Mouse (Mus musculus): Measurements from ENCODE around the gene Serpini1.

Serpini1 gene

GRCm38 (mm10) chr3:75557292-75557691 lies at the start of gene Serpini1:
Gene Serpini1, plus strand, starts transcription at chr3:75557547.
- DNase-seq, result peak; percentile 94

- DNase-seq, result peak; percentile 56
These were observed 39.6 kb upstream of the Serpini1 start for GRCm38 (mm10) chr3:75517631-75518250.

GRCm38 (mm10) chr3:75521314-75521713 lies 36.0 kb upstream of the Serpini1 start:
- DNase-seq, result no peak

- DNase-seq, result no peak
These were observed 34.8 kb upstream of the Serpini1 start for GRCm38 (mm10) chr3:75522527-75522926.

GRCm38 (mm10) chr3:75531074-75531473 lies 26.3 kb upstream of the Serpini1 start:
- no peak for DNase-seq

- no peak for DNase-seq
These were observed 23.1 kb upstream of the Serpini1 start for GRCm38 (mm10) chr3:75534045-75534834.

GRCm38 (mm10) chr3:75541259-75541658 lies 16.1 kb upstream of the Serpini1 start:
- DNase-seq, result no peak

GRCm38 (mm10) chr3:75542852-75543251 lies 14.5 kb upstream of the Serpini1 start:
- no peak for DNase-seq

- DNase-seq, result no peak
These were observed 13.1 kb upstream of the Serpini1 start for GRCm38 (mm10) chr3:75544287-75544686.

GRCm38 (mm10) chr3:75551248-75551647 lies 6.1 kb upstream of the Serpini1 start:
- no peak for DNase-seq

GRCm38 (mm10) chr3:75556121-75556694 lies 1.1 kb upstream of the Serpini1 start:
- peak; percentile 26 for DNase-seq

- DNase-seq, result peak; percentile 99
These were observed 554 bp upstream of the Serpini1 start, which contains the start of gene Pdcd10 for GRCm38 (mm10) chr3:75556695-75557291. Gene Pdcd10, minus strand, starts transcription at chr3:75556856.

GRCm38 (mm10) chr3:75574074-75574473 lies 16.7 kb downstream of the Serpini1 start:
- no peak for DNase-seq

- no peak for DNase-seq
These were observed 18.2 kb downstream of the Serpini1 start for GRCm38 (mm10) chr3:75575582-75575981.

GRCm38 (mm10) chr3:75579352-75579751 lies 22.0 kb downstream of the Serpini1 start:
- peak; percentile 21 for DNase-seq

GRCm38 (mm10) chr3:75583293-75583692 lies 25.9 kb downstream of the Serpini1 start:
- no peak for DNase-seq

- DNase-seq, result no peak
These were observed 27.6 kb downstream of the Serpini1 start for GRCm38 (mm10) chr3:75584898-75585297.

- no peak for DNase-seq
These were observed 53.7 kb downstream of the Serpini1 start for GRCm38 (mm10) chr3:75611019-75611418.

GRCm38 (mm10) chr3:75624627-75625026 lies 67.3 kb downstream of the Serpini1 start:
- no peak for DNase-seq

- no peak for DNase-seq
These were observed 73.8 kb downstream of the Serpini1 start for GRCm38 (mm10) chr3:75630988-75631615.

- DNase-seq, result peak; percentile 30
These were observed 75.9 kb downstream of the Serpini1 start for GRCm38 (mm10) chr3:75633221-75633620.

GRCm38 (mm10) chr3:75633635-75634034 lies 76.3 kb downstream of the Serpini1 start:
- no peak for DNase-seq

- no peak for DNase-seq
These were observed 78.3 kb downstream of the Serpini1 start for GRCm38 (mm10) chr3:75635648-75636047.
